Mouse (Mus musculus) heart, embryonic 11.5 days (tissue): ENCODE data around the gene Mrpl9. TPM values are rescaled to one million over a fixed set of nuclear protein-coding genes. Genes with fewer than 3 reads are reported as not detected.
A peak's percentile ranks its signal among the peaks of the same experiment; 100 is the strongest.

ENCODE experiments used
- ATAC-seq: fragments of 200-750 bp; cut with Nextera tagmentation; replicated peaks from 2 replicates; pipeline ENCODE4 v1.8.0; 2017; ENCODE audit warnings: moderate library complexity; ENCODE audit not compliant: insufficient number of reproducible peaks, low FRiP score, low TSS enrichment
- H3K27ac ChIP-seq: fragments of 300-500 bp; sonication (generic); 2 replicates; pipeline ENCODE4 v1.5.1; 2014; ENCODE audit warnings: mild to moderate bottlenecking, low read depth, low read length
- H3K27me3 ChIP-seq: fragments of 300-500 bp; sonication (generic); 2 replicates; pipeline ENCODE4 v1.6.1; 2014; ENCODE audit warnings: mild to moderate bottlenecking, low read length, mixed read lengths; ENCODE audit not compliant: control insufficient read depth, insufficient read depth
- H3K36me3 ChIP-seq: fragments of 300-500 bp; sonication (generic); 2 replicates; pipeline ENCODE4 v1.6.1; 2014; ENCODE audit warnings: mild to moderate bottlenecking, low read length, moderate library complexity, mixed read lengths; ENCODE audit not compliant: control insufficient read depth, insufficient read depth
- H3K4me1 ChIP-seq: fragments of 300-500 bp; sonication (generic); 2 replicates; pipeline ENCODE4 v1.6.1; 2014; ENCODE audit warnings: low read length; ENCODE audit not compliant: control insufficient read depth, insufficient read depth
- H3K4me2 ChIP-seq: fragments of 300-500 bp; sonication (generic); 2 replicates; pipeline ENCODE4 v1.6.1; 2014; ENCODE audit warnings: mild to moderate bottlenecking, moderate library complexity
- H3K4me3 ChIP-seq: fragments of 300-500 bp; sonication (generic); 2 replicates; pipeline ENCODE4 v1.5.1; 2014; ENCODE audit warnings: low read depth, low read length
- H3K9ac ChIP-seq: fragments of 300-500 bp; sonication (generic); 2 replicates; pipeline ENCODE4 v1.6.1; 2014; ENCODE audit warnings: mild to moderate bottlenecking, low read depth, low read length, moderate library complexity
- H3K9me3 ChIP-seq: fragments of 300-500 bp; sonication (generic); replicated peaks from 2 replicates; pipeline ENCODE4 v1.6.1; 2016; ENCODE audit warnings: low read length; ENCODE audit not compliant: control insufficient read depth
- WGBS: fragments of 180-500 bp; shearing (Covaris S2); extraction: QIAGEN DNeasy Blood & Tissue Kit; methylation state at CpG from one replicate; pipeline ENCODE4 v1.1.7; 2014; ENCODE audit not compliant: insufficient replicate concordance; 5-methylcytosine and 5-hydroxymethylcytosine counted together
- polyA plus RNA-seq: library from polyadenylated mRNA; unstranded; fragments of >200 nt; fragmentation: Nextera tagmentation; extraction: Ambion mirVana; gene quantifications from 2 replicates; pipeline ENCODE4 v1.2.1, GENCODE M21; 2014

The Mrpl9 gene
- polyA plus RNA-seq, 1 experiment from 2014 or later, result 60.8 TPM

GRCm38 (mm10) chr3:94456529-94457000 is 13.4 kb downstream of the Mrpl9 start:
- H3K27ac ChIP-seq, result no peak overlapping the region
- H3K27me3 ChIP-seq, result no peaks in the 10 kb centered on the region; the same call in 1 of the 2 replicates
- H3K9ac ChIP-seq, result 0 out of 2 replicates have a peak overlapping the region, but pooled peaks have one; percentile 22
- H3K9me3 ChIP-seq, result no peaks in the 10 kb centered on the region
- no peaks in the 10 kb centered on the region for H3K36me3 ChIP-seq
- WGBS, result 2% methylated on average over 12 of the region's 12 CpGs
- H3K4me2 ChIP-seq, result peak overlapping the region; percentile 65
- ATAC-seq, result peak; percentile 65
- peak overlapping the region; percentile 37 for H3K4me3 ChIP-seq
- no peaks in the 10 kb centered on the region for H3K4me1 ChIP-seq

GRCm38 (mm10) chr3:94457055-94457454 is 13.9 kb downstream of the Mrpl9 start:
- 66% methylated on average over 3 of the region's 3 CpGs for WGBS
- H3K4me2 ChIP-seq, result peak overlapping the region; percentile 65
- H3K9ac ChIP-seq, result no peak overlapping the region
- H3K27ac ChIP-seq, result no peak overlapping the region
- H3K4me1 ChIP-seq, result no peaks in the 10 kb centered on the region
- H3K36me3 ChIP-seq, result no peaks in the 10 kb centered on the region
- ATAC-seq, result no peak
- H3K4me3 ChIP-seq, result no peak overlapping the region
- H3K9me3 ChIP-seq, result no peaks in the 10 kb centered on the region
- H3K27me3 ChIP-seq, result no peaks in the 10 kb centered on the region; the same call in 1 of the 2 replicates

GRCm38 (mm10) chr3:94459834-94460233 is 16.7 kb downstream of the Mrpl9 start:
- Histone ChIP-seq H3K27me3 (no peaks in the 10 kb centered on the region; the same call in 1 of the 2 replicates), H3K9ac (no peak overlapping the region), H3K36me3 (no peaks in the 10 kb centered on the region), H3K4me1 (no peaks in the 10 kb centered on the region), H3K4me3 (no peak overlapping the region), H3K27ac (no peak overlapping the region), H3K4me2 (no peak overlapping the region), H3K9me3 (no peaks in the 10 kb centered on the region)
- no peak for ATAC-seq
- 94% methylated on average over 2 of the region's 2 CpGs for whole genome bisulfite sequencing

GRCm38 (mm10) chr3:94463926-94464578 is 20.9 kb downstream of the Mrpl9 start:
- no peak overlapping the region for H3K4me2 ChIP-seq
- no peaks in the 10 kb centered on the region for H3K9me3 ChIP-seq
- no peaks in the 10 kb centered on the region for H3K36me3 ChIP-seq
- H3K27me3 ChIP-seq, result no peaks in the 10 kb centered on the region
- ATAC-seq, result no peak
- no peaks in the 10 kb centered on the region for H3K4me1 ChIP-seq
- H3K27ac ChIP-seq, result no peak overlapping the region
- 54% methylated on average over 11 of the region's 11 CpGs for WGBS
- no peak overlapping the region for H3K9ac ChIP-seq
- no peak overlapping the region for H3K4me3 ChIP-seq

GRCm38 (mm10) chr3:94465632-94466430 is 22.7 kb downstream of the Mrpl9 start:
- Histone ChIP-seq H3K27me3 (no peaks in the 10 kb centered on the region), H3K4me3 (no peak overlapping the region), H3K9ac (no peak overlapping the region), H3K4me2 (no peak overlapping the region), H3K27ac (no peak overlapping the region), H3K36me3 (no peaks in the 10 kb centered on the region), H3K4me1 (no peaks in the 10 kb centered on the region), H3K9me3 (no peaks in the 10 kb centered on the region)
- WGBS, result 68% methylated on average over 13 of the region's 13 CpGs
- no peak for ATAC-seq

- Histone ChIP-seq H3K36me3 (no peaks in the 10 kb centered on the region), H3K27me3 (no peaks in the 10 kb centered on the region), H3K9ac (no peak overlapping the region), H3K4me3 (no peak overlapping the region), H3K4me1 (peaks cover 9% of the 10 kb centered on the region), H3K9me3 (no peaks in the 10 kb centered on the region), H3K27ac (no peak overlapping the region), H3K4me2 (no peak overlapping the region)
- no peak for ATAC-seq
- 31% methylated on average over 3 of the region's 3 CpGs for WGBS
Measured at GRCm38 (mm10) chr3:94468931-94469330, 25.8 kb downstream of the Mrpl9 start.

GRCm38 (mm10) chr3:94472447-94473114 is 29.5 kb downstream of the Mrpl9 start:
- Histone ChIP-seq H3K9ac (peak overlapping the region; percentile 39; the same call in 1 of the 2 replicates), H3K36me3 (no peaks in the 10 kb centered on the region), H3K4me2 (peak overlapping the region; percentile 68), H3K4me3 (peak overlapping the region; percentile 26), H3K9me3 (no peaks in the 10 kb centered on the region), H3K4me1 (peaks cover 14% of the 10 kb centered on the region), H3K27ac (peak overlapping the region; percentile 66), H3K27me3 (no peaks in the 10 kb centered on the region)
- peak; percentile 67; the same call in 1 of the 2 replicates for ATAC-seq
- WGBS, result 6% methylated on average over 28 of the region's 28 CpGs

GRCm38 (mm10) chr3:94473115-94473505 is 30.0 kb downstream of the Mrpl9 start:
- ATAC-seq, result no peak
- WGBS, result 41% methylated on average over 10 of the region's 10 CpGs

More at GRCm38 (mm10) chr3:94473115-94473505, 30.0 kb downstream of the Mrpl9 start:
- peaks cover 14% of the 10 kb centered on the region for H3K4me1 ChIP-seq
- H3K36me3 ChIP-seq, result no peaks in the 10 kb centered on the region
- H3K27me3 ChIP-seq, result no peaks in the 10 kb centered on the region
- H3K4me2 ChIP-seq, result peak overlapping the region; percentile 68
- H3K4me3 ChIP-seq, result no peak overlapping the region
- H3K27ac ChIP-seq, result peak overlapping the region; percentile 66
- H3K9me3 ChIP-seq, result no peaks in the 10 kb centered on the region
- H3K9ac ChIP-seq, result no peak overlapping the region
